Mouse (Mus musculus): Measurements from ENCODE around the gene Cog4.

- TF ChIP-seq CTCF (IDR thresholded peaks at IDR 0.05; ENCODE audit: borderline replicate concordance, extremely low read depth, insufficient read depth, insufficient read length) (no peak), POLR2A (IDR thresholded peaks at IDR 0.05; ENCODE audit: borderline replicate concordance, extremely low read depth, insufficient read depth, insufficient read length, poor library complexity, severe bottlenecking) (no peak)
Observed at GRCm38 (mm10) chr8:110811116-110811515, 35.3 kb upstream of the Cog4 start.

Data from brain, embryonic 14.5 days (tissue).